Mouse (Mus musculus) forebrain, embryonic 14.5 days (tissue): ENCODE measurements around the gene Eif5a. TPM values are rescaled to one million over a fixed set of nuclear protein-coding genes. Genes with fewer than 3 reads are reported as not detected.

Experiments used
- ATAC-seq: fragments of 200-750 bp; cut with Nextera tagmentation; 2 replicates; pipeline ENCODE4 v1.8.0; 2017; ENCODE audit warnings: mild to moderate bottlenecking, moderate library complexity
- DNase-seq: peaks from one replicate; pipeline ENCODE4 v3.0.0-alpha.2; 2015; ENCODE audit warnings: low spot score
- H3K27ac ChIP-seq: fragments of 300-500 bp; sonication (generic); 2 replicates; pipeline ENCODE4 v1.5.1; 2014; ENCODE audit warnings: low read depth, mild to moderate bottlenecking, control low read depth, low read length, moderate library complexity
- H3K27me3 ChIP-seq: fragments of 300-500 bp; sonication (generic); replicated peaks from 2 replicates; pipeline ENCODE4 v1.6.1; 2014; ENCODE audit warnings: low read length, control low read depth, mixed read lengths; ENCODE audit not compliant: control insufficient read depth, insufficient read depth
- H3K36me3 ChIP-seq: fragments of 300-500 bp; sonication (generic); 2 replicates; pipeline ENCODE4 v1.6.1; 2014; ENCODE audit warnings: low read length, control low read depth; ENCODE audit not compliant: control insufficient read depth, insufficient read depth
- H3K4me1 ChIP-seq: fragments of 300-500 bp; sonication (generic); 2 replicates; pipeline ENCODE4 v1.6.1; 2014; ENCODE audit warnings: antibody characterized with exemption, low read length, control low read depth; ENCODE audit not compliant: control insufficient read depth, insufficient read depth
- H3K4me2 ChIP-seq: fragments of 300-500 bp; sonication (generic); 2 replicates; pipeline ENCODE4 v1.6.1; 2014; ENCODE audit warnings: mild to moderate bottlenecking, control low read depth, low read length
- H3K4me3 ChIP-seq: fragments of 300-500 bp; sonication (generic); 2 replicates; pipeline ENCODE4 v1.5.1; 2014; ENCODE audit warnings: low read depth, low read length, control low read depth
- H3K9ac ChIP-seq: fragments of 300-500 bp; sonication (generic); 2 replicates; pipeline ENCODE4 v1.6.1; 2014; ENCODE audit warnings: mild to moderate bottlenecking, low read length, control low read depth, moderate library complexity
- H3K9me3 ChIP-seq: fragments of 300-500 bp; sonication (generic); replicated peaks from 2 replicates; pipeline ENCODE4 v1.6.1; 2016; ENCODE audit warnings: low read length, control low read depth, mixed read lengths; ENCODE audit not compliant: control insufficient read depth
- WGBS: fragments of 180-500 bp; shearing (Covaris S2); extraction: QIAGEN DNeasy Blood & Tissue Kit; methylation state at CpG from one replicate; pipeline ENCODE4 v1.1.7; 2014; 5-methylcytosine and 5-hydroxymethylcytosine counted together
- polyA plus RNA-seq: library from polyadenylated mRNA; unstranded; fragments of >200 nt; fragmentation: Nextera tagmentation; extraction: Ambion mirVana; gene quantifications from 2 replicates; pipeline ENCODE4 v1.2.1, GENCODE M21; 2014

Gene Eif5a
- polyA plus RNA-seq, 1 experiment from 2014 or later, result 1,277 TPM

GRCm38 (mm10) chr11:69904311-69904710 lies 17.4 kb downstream of the Eif5a start:
- Histone ChIP-seq H3K9me3 (no peaks in the 10 kb centered on the region), H3K4me2 (no peak overlapping the region), H3K27me3 (no peaks in the 10 kb centered on the region), H3K36me3 (peaks cover 59% of the 10 kb centered on the region), H3K4me3 (no peak overlapping the region), H3K27ac (no peak overlapping the region), H3K9ac (no peak overlapping the region), H3K4me1 (peaks cover 15% of the 10 kb centered on the region)
- DNase-seq (no peak), ATAC-seq (no peak)
- 97% methylated on average over 9 of the region's 9 CpGs for WGBS

- Histone ChIP-seq H3K4me2 (peak overlapping the region; percentile 87), H3K36me3 (peaks cover 46% of the 10 kb centered on the region), H3K4me3 (peak overlapping the region; percentile 87), H3K27ac (no peak overlapping the region), H3K27me3 (no peaks in the 10 kb centered on the region), H3K4me1 (peaks cover 18% of the 10 kb centered on the region), H3K9ac (no peak overlapping the region), H3K9me3 (no peaks in the 10 kb centered on the region)
- 92% methylated on average over 13 of the region's 13 CpGs for WGBS
- DNase-seq, result no peak
- no peak for ATAC-seq
Measured at GRCm38 (mm10) chr11:69902972-69903371, 18.8 kb downstream of the Eif5a start.

GRCm38 (mm10) chr11:69901993-69902392 lies 19.8 kb downstream of the Eif5a start:
- Histone ChIP-seq H3K27ac (peak overlapping the region; percentile 92), H3K4me2 (peak overlapping the region; percentile 87), H3K36me3 (peaks cover 36% of the 10 kb centered on the region), H3K4me3 (peak overlapping the region; percentile 87), H3K9ac (peak overlapping the region; percentile 91), H3K4me1 (peaks cover 18% of the 10 kb centered on the region), H3K27me3 (no peaks in the 10 kb centered on the region), H3K9me3 (no peaks in the 10 kb centered on the region)
- DNase-seq (no peak), ATAC-seq (no peak; the same call in 1 of the 2 replicates)
- under 1% methylated on average over 34 of the region's 39 CpGs for WGBS

- peak overlapping the region; percentile 91 for H3K9ac ChIP-seq
- H3K27ac ChIP-seq, result peak overlapping the region; percentile 92
- H3K4me2 ChIP-seq, result peak overlapping the region; percentile 87
- WGBS, result under 1% methylated on average over 42 of the region's 42 CpGs
- peak overlapping the region; percentile 87 for H3K4me3 ChIP-seq
- H3K27me3 ChIP-seq, result no peaks in the 10 kb centered on the region
- peak; percentile 80 for ATAC-seq
- DNase-seq, result peak; percentile 99
- H3K9me3 ChIP-seq, result no peaks in the 10 kb centered on the region
- H3K4me1 ChIP-seq, result peaks cover 18% of the 10 kb centered on the region
- peaks cover 30% of the 10 kb centered on the region for H3K36me3 ChIP-seq
Measured at GRCm38 (mm10) chr11:69901406-69901846, 20.3 kb downstream of the Eif5a start.

- peak; percentile 95 for ATAC-seq
- H3K4me2 ChIP-seq, result peak within 1 kb of the TSS; percentile 87
- DNase-seq, result peak; percentile 98
- H3K4me1 ChIP-seq, result peaks cover 18% of the 10 kb centered on the region
- H3K9ac ChIP-seq, result peak within 1 kb of the TSS; percentile 91
- no peaks in the 10 kb centered on the region for H3K27me3 ChIP-seq
- peak within 1 kb of the TSS; percentile 92 for H3K27ac ChIP-seq
- under 1% methylated on average over 38 of the region's 38 CpGs for WGBS
- H3K36me3 ChIP-seq, result peaks cover 23% of the 10 kb centered on the region
- H3K9me3 ChIP-seq, result no peaks in the 10 kb centered on the region
- peak within 1 kb of the TSS; percentile 87 for H3K4me3 ChIP-seq
Measured at GRCm38 (mm10) chr11:69900471-69901405, 21.0 kb downstream of the Eif5a start, which contains the start of the genes 2810408A11Rik and Neurl4. Gene 2810408A11Rik (minus strand): TSS chr11:69900987. Gene Neurl4 (plus strand): TSS chr11:69901072.

GRCm38 (mm10) chr11:69899870-69900269 lies 21.9 kb downstream of the Eif5a start:
- H3K4me2 ChIP-seq, result peak overlapping the region; percentile 87
- ATAC-seq (no peak), DNase-seq (peak; percentile 34)
- H3K4me3 ChIP-seq, result peak overlapping the region; percentile 87
- H3K9me3 ChIP-seq, result no peaks in the 10 kb centered on the region
- peak overlapping the region; percentile 91 for H3K9ac ChIP-seq
- H3K4me1 ChIP-seq, result peaks cover 18% of the 10 kb centered on the region
- H3K36me3 ChIP-seq, result peaks cover 14% of the 10 kb centered on the region
- no peaks in the 10 kb centered on the region for H3K27me3 ChIP-seq
- no peak overlapping the region for H3K27ac ChIP-seq
- WGBS, result 20% methylated on average over 4 of the region's 4 CpGs

GRCm38 (mm10) chr11:69895291-69895690 lies 26.5 kb downstream of the Eif5a start, which contains the start of gene Acap1:
Gene Acap1 (minus strand): TSS chr11:69895539.
- no peaks in the 10 kb centered on the region for H3K27me3 ChIP-seq
- no peak within 1 kb of the TSS for H3K27ac ChIP-seq
- no peaks in the 10 kb centered on the region for H3K36me3 ChIP-seq
- DNase-seq, result no peak
- H3K4me2 ChIP-seq, result no peak within 1 kb of the TSS
- no peak within 1 kb of the TSS for H3K4me3 ChIP-seq
- 72% methylated on average over 4 of the region's 4 CpGs for WGBS
- peaks cover 10% of the 10 kb centered on the region; the same call in 1 of the 2 replicates for H3K4me1 ChIP-seq
- no peak for ATAC-seq
- H3K9me3 ChIP-seq, result no peaks in the 10 kb centered on the region
- no peak within 1 kb of the TSS for H3K9ac ChIP-seq

GRCm38 (mm10) chr11:69894671-69895070 lies 27.1 kb downstream of the Eif5a start:
- H3K27me3 ChIP-seq, result no peaks in the 10 kb centered on the region
- H3K4me1 ChIP-seq, result peaks cover 7% of the 10 kb centered on the region; the same call in 1 of the 2 replicates
- H3K27ac ChIP-seq, result no peak overlapping the region
- H3K4me3 ChIP-seq, result no peak overlapping the region
- no peak overlapping the region for H3K4me2 ChIP-seq
- H3K9ac ChIP-seq, result no peak overlapping the region
- ATAC-seq, result no peak
- no peaks in the 10 kb centered on the region for H3K36me3 ChIP-seq
- 90% methylated on average over 5 of the region's 5 CpGs for WGBS
- DNase-seq, result no peak
- no peaks in the 10 kb centered on the region for H3K9me3 ChIP-seq

- Histone ChIP-seq H3K27ac (no peak overlapping the region), H3K4me1 (no peaks in the 10 kb centered on the region), H3K27me3 (no peaks in the 10 kb centered on the region), H3K4me3 (no peak overlapping the region), H3K9ac (no peak overlapping the region), H3K4me2 (no peak overlapping the region), H3K36me3 (no peaks in the 10 kb centered on the region), H3K9me3 (no peaks in the 10 kb centered on the region)
- ATAC-seq, result no peak
- 68% methylated on average over 4 of the region's 4 CpGs for WGBS
- DNase-seq, result peak; percentile 24
Measured at GRCm38 (mm10) chr11:69891482-69891881, 30.3 kb downstream of the Eif5a start.
